Mouse (Mus musculus) limb, embryonic 12.5 days (tissue): ENCODE data around the gene Mgat5. TPM values are rescaled to one million over a fixed set of nuclear protein-coding genes. Genes with fewer than 3 reads are reported as not detected.

Experiments used
- ATAC-seq: fragments of 200-750 bp; cut with Nextera tagmentation; 2 replicates; pipeline ENCODE4 v1.8.0; 2017; ENCODE audit warnings: low read depth, moderate TSS enrichment; ENCODE audit not compliant: insufficient number of reproducible peaks, insufficient read depth, low FRiP score, low TSS enrichment
- H3K27ac ChIP-seq: fragments of 300-500 bp; sonication (generic); 2 replicates; pipeline ENCODE4 v1.5.1; 2016; ENCODE audit warnings: mild to moderate bottlenecking, moderate library complexity
- H3K27me3 ChIP-seq: fragments of 300-500 bp; sonication (generic); 2 replicates; pipeline ENCODE4 v1.6.1; 2016; ENCODE audit warnings: mild to moderate bottlenecking, moderate library complexity
- H3K36me3 ChIP-seq: fragments of 300-500 bp; sonication (generic); 2 replicates; pipeline ENCODE4 v1.6.1; 2016; ENCODE audit warnings: mild to moderate bottlenecking, moderate library complexity
- H3K4me1 ChIP-seq: fragments of 300-500 bp; sonication (generic); replicated peaks from 2 replicates; pipeline ENCODE4 v1.6.1; 2016
- H3K4me2 ChIP-seq: fragments of 300-500 bp; sonication (generic); 2 replicates; pipeline ENCODE4 v1.6.1; 2016; ENCODE audit warnings: mild to moderate bottlenecking, moderate library complexity
- H3K4me3 ChIP-seq: fragments of 300-500 bp; sonication (generic); replicated peaks from 2 replicates; pipeline ENCODE4 v1.5.1; 2016; ENCODE audit warnings: mild to moderate bottlenecking
- H3K9ac ChIP-seq: fragments of 300-500 bp; sonication (generic); replicated peaks from 2 replicates; pipeline ENCODE4 v1.6.1; 2016; ENCODE audit warnings: mild to moderate bottlenecking, moderate library complexity
- H3K9me3 ChIP-seq: fragments of 300-500 bp; sonication (generic); 2 replicates; pipeline ENCODE4 v1.6.1; 2016; ENCODE audit warnings: mild to moderate bottlenecking, moderate library complexity
- WGBS: fragments of 180-500 bp; shearing (Covaris S2); methylation state at CpG from one replicate; pipeline ENCODE4 v1.1.7; 2016; 5-methylcytosine and 5-hydroxymethylcytosine counted together
- polyA plus RNA-seq: library from polyadenylated mRNA; unstranded; fragments of >200 nt; fragmentation: Nextera tagmentation; extraction: Ambion mirVana; gene quantifications from 2 replicates; pipeline ENCODE4 v1.2.1, GENCODE M21; 2016

Gene Mgat5
- polyA plus RNA-seq, 1 experiment from 2014 or later, result 6.2 TPM

DNA sequence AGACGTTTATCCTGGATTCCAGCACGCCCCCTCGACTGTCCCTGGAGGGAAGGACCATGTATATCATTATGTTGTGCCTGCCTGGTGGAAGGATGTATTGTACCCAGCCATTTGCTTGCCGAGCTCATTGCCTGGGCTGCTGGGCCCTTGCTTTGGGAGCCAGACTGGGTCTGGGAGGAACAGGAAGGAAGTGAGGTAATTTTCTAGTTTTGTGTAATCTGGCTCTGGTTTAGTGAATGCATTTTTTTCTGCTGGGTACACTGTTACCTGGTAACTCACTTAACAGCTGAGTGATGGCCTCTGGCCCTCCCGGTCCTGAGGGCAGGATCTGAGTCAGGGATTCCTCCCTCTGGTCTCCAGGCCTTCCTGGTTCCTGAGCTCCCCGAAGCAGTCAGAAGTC, 35.1 kb downstream of the Mgat5 start:
- H3K4me1 ChIP-seq, result peaks cover 28% of the 10 kb centered on the region
- 18% methylated on average over 6 of the region's 6 CpGs for WGBS
- no peaks in the 10 kb centered on the region for H3K36me3 ChIP-seq
- no peak overlapping the region for H3K4me2 ChIP-seq
- peaks cover 17% of the 10 kb centered on the region for H3K27me3 ChIP-seq
- H3K9ac ChIP-seq, result no peak overlapping the region
- no peak overlapping the region for H3K27ac ChIP-seq
- ATAC-seq, result 0 out of 2 replicates have a peak, but pooled peaks have one; percentile 37
- no peaks in the 10 kb centered on the region for H3K9me3 ChIP-seq
- H3K4me3 ChIP-seq, result no peak overlapping the region

DNA sequence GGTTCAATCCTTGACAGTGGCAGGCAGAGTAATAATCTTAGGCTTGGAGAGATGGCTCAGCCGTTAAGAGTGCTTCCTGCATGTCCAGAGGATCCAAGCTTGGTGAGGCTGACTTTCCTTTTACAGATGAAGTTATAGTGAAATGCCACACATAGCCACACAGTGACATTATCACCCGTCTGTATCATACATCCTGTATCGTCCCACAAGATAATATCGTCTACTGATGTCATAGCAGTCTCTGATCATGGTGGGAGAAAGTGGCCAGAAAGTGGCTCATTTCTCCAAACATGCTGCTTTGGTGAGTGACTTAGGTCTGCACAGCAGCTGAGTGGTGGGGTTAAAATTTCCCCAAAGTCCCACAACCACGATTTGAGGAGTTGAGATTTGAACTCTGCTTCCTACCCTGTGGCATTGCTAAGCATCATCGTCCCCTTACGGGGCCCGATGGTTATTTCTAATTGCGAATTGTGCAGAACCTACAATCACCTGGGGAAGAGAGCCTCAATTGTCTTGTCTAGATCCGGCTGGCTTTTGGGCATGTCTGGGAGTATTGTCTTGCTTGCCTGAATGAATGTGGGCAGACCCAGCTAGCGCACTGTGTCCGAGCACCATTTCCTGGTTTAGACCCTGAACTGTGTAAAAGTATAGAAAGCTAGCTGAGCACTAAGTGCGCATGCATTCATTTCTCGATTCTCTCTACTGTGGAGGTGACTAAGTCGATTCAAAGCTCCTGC, 37.5 kb downstream of the Mgat5 start:
- no peak overlapping the region for H3K4me2 ChIP-seq
- no peak overlapping the region for H3K4me3 ChIP-seq
- H3K27me3 ChIP-seq, result peaks cover 17% of the 10 kb centered on the region
- H3K9ac ChIP-seq, result no peak overlapping the region
- no peaks in the 10 kb centered on the region for H3K9me3 ChIP-seq
- H3K27ac ChIP-seq, result no peak overlapping the region
- 87% methylated on average over 15 of the region's 15 CpGs for WGBS
- H3K4me1 ChIP-seq, result peaks cover 20% of the 10 kb centered on the region
- no peaks in the 10 kb centered on the region for H3K36me3 ChIP-seq
- no peak for ATAC-seq

DNA sequence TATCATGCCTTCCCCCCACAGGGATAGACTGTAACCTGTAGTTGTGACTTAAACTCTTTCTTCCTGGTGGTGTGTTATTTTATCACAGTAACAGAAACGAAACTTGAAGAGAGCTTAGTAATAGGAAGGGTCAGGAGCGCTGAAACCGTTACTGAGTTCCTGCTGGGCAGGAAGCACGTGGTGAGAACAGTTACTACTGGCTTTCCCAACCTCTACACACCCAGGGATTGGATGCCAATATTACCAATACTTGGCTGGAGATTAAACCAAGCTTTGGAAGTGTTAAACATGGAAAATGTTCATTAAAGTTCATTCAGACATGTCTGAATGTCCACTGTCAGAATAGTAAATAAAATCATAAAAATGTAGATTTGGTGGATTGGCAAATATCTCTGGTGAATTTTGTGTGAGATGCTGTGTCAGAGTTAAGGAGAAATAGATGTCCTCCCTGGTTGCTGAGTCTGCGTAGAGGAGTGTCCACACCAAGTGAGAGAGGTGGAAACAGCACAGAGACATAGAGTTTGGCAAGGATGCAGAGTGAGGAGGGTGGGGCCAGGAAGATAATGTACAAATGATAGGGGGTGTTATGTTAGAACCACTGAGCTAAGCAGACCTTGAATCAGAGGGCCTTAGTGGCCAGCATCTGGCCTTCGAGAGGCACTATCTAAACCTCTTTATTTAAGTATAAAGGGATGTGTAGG, 38.2 kb downstream of the Mgat5 start:
- WGBS, result 63% methylated on average over 6 of the region's 6 CpGs

DNA sequence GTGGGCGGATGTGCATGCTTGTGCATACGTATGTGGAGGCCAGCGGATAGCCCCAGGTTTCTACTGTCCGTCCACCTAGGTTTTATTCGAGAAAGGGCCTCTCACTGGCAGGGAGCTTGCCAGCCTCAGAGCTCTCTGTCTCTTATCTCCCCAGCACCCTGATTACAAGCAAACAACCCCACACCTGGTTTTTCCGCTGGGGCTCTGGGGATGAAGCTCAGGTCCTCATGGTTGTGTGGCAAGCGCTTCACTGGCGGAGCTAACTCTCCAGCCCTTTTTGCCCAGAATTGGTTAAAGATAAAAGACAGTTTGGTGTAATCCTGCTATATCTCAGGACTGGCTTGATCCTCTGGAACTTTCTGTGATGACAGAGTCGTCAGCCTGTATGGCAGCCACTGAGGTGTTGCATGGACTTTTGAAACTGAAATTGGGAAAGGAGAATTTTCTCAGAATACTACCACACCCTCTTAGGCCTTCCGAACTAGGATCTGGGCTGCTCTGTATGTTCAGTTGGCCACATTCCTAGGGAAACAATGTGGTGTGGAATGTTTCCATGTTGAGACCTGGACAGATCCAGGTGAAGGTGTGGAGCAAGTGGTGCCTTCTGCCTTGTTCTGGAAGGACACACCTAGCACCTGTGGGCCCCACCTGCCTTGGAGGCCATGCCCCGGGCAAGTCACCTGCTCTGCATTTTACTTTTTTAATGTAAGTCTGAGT, 39.4 kb downstream of the Mgat5 start:
- Histone ChIP-seq H3K27me3 (peaks cover 15% of the 10 kb centered on the region), H3K9me3 (no peaks in the 10 kb centered on the region), H3K36me3 (no peaks in the 10 kb centered on the region), H3K9ac (no peak overlapping the region), H3K27ac (no peak overlapping the region), H3K4me2 (no peak overlapping the region), H3K4me1 (peaks cover 14% of the 10 kb centered on the region), H3K4me3 (no peak overlapping the region)
- 83% methylated on average over 11 of the region's 11 CpGs for WGBS
- no peak for ATAC-seq

More for the DNA sequence above, 38.2 kb downstream of the Mgat5 start:
- ATAC-seq, result no peak
- no peak overlapping the region for H3K4me2 ChIP-seq
- no peak overlapping the region for H3K27ac ChIP-seq
- peaks cover 17% of the 10 kb centered on the region for H3K27me3 ChIP-seq
- H3K9me3 ChIP-seq, result no peaks in the 10 kb centered on the region
- no peaks in the 10 kb centered on the region for H3K36me3 ChIP-seq
- no peak overlapping the region for H3K4me3 ChIP-seq
- peaks cover 20% of the 10 kb centered on the region for H3K4me1 ChIP-seq
- H3K9ac ChIP-seq, result no peak overlapping the region

DNA sequence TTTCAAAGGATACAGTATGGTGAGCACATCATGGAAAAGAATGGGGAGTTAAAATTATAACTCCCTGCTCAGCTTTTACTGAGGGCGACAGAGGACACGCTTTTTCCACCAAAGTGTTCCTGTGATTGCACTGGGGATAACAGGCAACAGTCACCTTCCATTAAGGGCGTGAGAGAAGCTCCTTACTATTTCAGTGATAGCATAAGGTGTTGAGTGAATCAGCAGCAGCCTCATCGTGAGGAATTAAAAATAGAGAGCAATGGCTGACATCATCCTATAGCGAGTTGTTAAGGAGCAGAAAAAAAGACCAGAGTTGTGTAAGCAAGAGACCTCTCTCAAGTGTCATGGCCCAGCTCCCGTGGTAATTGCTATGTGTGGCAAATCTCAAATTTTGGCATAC, 41.3 kb downstream of the Mgat5 start:
- Histone ChIP-seq H3K27me3 (peaks cover 15% of the 10 kb centered on the region), H3K4me1 (peaks cover 6% of the 10 kb centered on the region), H3K9ac (no peak overlapping the region), H3K9me3 (no peaks in the 10 kb centered on the region), H3K4me2 (no peak overlapping the region), H3K36me3 (no peaks in the 10 kb centered on the region), H3K4me3 (no peak overlapping the region), H3K27ac (no peak overlapping the region)
- 89% methylated on average over 6 of the region's 6 CpGs for WGBS
- no peak for ATAC-seq

DNA sequence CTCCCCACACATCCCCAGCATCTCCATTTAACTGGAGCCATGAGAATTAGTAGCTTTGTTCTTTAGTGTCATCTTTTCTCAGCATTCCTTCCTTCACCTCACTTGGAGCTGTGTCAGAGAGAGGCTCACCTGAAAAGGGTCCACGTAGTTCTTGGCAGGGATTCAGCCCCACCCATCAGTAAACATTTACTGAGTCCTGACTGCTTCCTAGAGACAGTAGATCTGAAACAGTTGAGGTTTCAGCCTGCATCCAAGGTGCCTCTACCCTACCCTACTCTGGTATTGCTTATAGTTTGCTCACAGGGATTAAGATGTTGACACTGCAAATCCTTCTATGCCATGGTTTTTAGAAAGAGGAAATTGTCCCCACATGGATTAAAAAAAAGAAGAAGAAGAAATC, 43.6 kb downstream of the Mgat5 start:
- H3K9ac ChIP-seq, result no peak overlapping the region
- H3K27ac ChIP-seq, result no peak overlapping the region
- peaks cover 15% of the 10 kb centered on the region for H3K27me3 ChIP-seq
- H3K9me3 ChIP-seq, result no peaks in the 10 kb centered on the region
- no peak for ATAC-seq
- no peak overlapping the region for H3K4me3 ChIP-seq
- H3K4me2 ChIP-seq, result no peak overlapping the region
- WGBS, result 88% methylated on average over 1 of the region's 1 CpGs
- H3K36me3 ChIP-seq, result peaks cover 6% of the 10 kb centered on the region; the same call in 1 of the 2 replicates
- H3K4me1 ChIP-seq, result peaks cover 3% of the 10 kb centered on the region

DNA sequence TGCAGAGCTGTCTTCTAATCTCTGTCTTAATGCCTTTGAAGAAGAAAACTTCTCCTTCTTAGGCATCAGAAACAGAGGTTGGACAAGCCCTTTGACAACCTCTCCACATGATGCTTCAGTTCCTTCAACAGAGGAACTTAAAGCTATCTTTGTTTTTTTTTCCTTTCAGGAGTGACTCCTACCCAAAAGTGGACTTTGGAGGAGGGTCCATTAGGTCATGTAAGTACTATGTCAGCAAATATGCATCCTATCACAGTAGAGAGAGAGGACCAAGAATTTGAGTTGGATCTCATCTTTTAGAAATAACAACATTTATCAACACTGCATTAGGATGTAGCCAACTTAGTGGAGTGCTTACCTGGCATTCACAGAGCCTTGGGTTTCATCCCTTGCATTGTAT, 44.8 kb downstream of the Mgat5 start:
- H3K27ac ChIP-seq, result no peak overlapping the region
- no peak for ATAC-seq
- no peaks in the 10 kb centered on the region for H3K9me3 ChIP-seq
- H3K36me3 ChIP-seq, result peaks cover 6% of the 10 kb centered on the region; the same call in 1 of the 2 replicates
- no peak overlapping the region for H3K4me3 ChIP-seq
- H3K4me2 ChIP-seq, result no peak overlapping the region
- H3K9ac ChIP-seq, result no peak overlapping the region
- H3K27me3 ChIP-seq, result peaks cover 7% of the 10 kb centered on the region
- peaks cover 3% of the 10 kb centered on the region for H3K4me1 ChIP-seq

DNA sequence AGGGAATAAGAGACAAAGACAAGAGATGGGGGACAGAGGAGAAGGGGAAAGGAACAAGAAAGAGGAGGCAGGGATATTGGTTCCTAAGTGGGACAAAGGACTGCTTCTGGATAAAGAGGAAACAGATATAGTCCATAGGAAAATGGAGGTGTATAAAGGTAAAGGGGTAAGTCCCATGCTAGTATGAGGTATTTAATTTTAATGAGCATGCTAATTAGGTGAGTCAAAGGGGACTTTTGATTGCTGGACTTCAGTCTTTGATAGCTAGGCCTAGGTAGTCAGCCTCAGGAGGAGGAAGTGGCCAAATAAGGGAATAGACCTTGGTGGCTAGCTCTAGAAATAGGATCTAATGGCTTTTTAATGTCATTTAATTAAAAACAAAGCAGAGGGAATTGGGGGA, 45.5 kb downstream of the Mgat5 start:
- H3K9me3 ChIP-seq, result no peaks in the 10 kb centered on the region
- H3K36me3 ChIP-seq, result peaks cover 7% of the 10 kb centered on the region; the same call in 1 of the 2 replicates
- H3K27ac ChIP-seq, result no peak overlapping the region
- ATAC-seq, result no peak
- no peak overlapping the region for H3K9ac ChIP-seq
- H3K4me3 ChIP-seq, result no peak overlapping the region
- no peak overlapping the region for H3K4me2 ChIP-seq
- peaks cover 3% of the 10 kb centered on the region for H3K4me1 ChIP-seq
- peaks cover 7% of the 10 kb centered on the region for H3K27me3 ChIP-seq

DNA sequence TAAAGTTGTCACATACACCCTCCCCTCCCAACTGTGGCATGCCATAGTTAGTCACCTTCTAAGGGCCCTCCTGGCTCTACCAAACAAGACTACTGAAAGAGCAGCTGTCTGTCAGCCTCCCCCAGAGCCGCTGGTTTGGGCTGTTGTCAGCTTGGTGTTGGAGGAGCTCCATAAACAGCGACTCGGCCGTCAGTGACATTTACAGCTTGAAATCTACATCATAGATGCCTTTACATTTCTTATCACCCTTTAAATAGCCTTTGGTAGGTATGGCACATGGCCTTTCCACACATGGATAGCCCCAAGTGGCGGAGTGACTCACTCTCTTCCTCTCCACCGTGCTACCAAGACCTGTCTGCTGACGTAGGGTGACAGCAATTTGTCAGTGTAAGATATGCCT, 46.9 kb downstream of the Mgat5 start:
- no peak overlapping the region for H3K27ac ChIP-seq
- no peak for ATAC-seq
- peaks cover 10% of the 10 kb centered on the region for H3K27me3 ChIP-seq
- H3K4me2 ChIP-seq, result no peak overlapping the region
- peaks cover 3% of the 10 kb centered on the region for H3K4me1 ChIP-seq
- 86% methylated on average over 7 of the region's 7 CpGs for WGBS
- 0 out of 2 replicates have a peak, but pooled peaks cover 3% of the 10 kb centered on the region for H3K9me3 ChIP-seq
- H3K4me3 ChIP-seq, result no peak overlapping the region
- peaks cover 10% of the 10 kb centered on the region; the same call in 1 of the 2 replicates for H3K36me3 ChIP-seq
- no peak overlapping the region for H3K9ac ChIP-seq

DNA sequence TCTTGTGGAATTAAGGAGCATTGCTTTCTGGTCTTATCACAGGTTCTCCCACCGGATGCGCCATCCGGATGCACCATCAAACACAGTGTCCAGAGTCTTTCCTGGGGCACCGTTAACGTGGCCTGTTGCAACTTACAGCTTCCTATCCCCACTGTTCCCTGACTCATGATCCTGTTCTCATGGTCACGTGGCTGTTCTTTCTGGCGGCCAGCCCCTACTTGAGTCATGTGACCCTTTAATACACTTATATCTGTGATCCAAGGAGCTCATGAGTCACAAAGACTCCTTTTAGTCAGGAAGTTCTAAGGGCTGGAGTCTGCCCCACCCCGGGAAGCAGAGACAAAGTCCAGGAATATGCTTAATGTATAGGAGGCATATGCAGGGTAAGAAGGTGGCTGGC, 52.2 kb downstream of the Mgat5 start:
- peaks cover 4% of the 10 kb centered on the region; the same call in 1 of the 2 replicates for H3K36me3 ChIP-seq
- no peak for ATAC-seq
- 95% methylated on average over 8 of the region's 8 CpGs for WGBS
- H3K27ac ChIP-seq, result no peak overlapping the region
- no peak overlapping the region for H3K9ac ChIP-seq
- H3K4me3 ChIP-seq, result no peak overlapping the region
- H3K4me1 ChIP-seq, result peaks cover 15% of the 10 kb centered on the region
- 0 out of 2 replicates have a peak, but pooled peaks cover 3% of the 10 kb centered on the region for H3K9me3 ChIP-seq
- no peak overlapping the region for H3K4me2 ChIP-seq
- peaks cover 8% of the 10 kb centered on the region; the same call in 1 of the 2 replicates for H3K27me3 ChIP-seq

DNA sequence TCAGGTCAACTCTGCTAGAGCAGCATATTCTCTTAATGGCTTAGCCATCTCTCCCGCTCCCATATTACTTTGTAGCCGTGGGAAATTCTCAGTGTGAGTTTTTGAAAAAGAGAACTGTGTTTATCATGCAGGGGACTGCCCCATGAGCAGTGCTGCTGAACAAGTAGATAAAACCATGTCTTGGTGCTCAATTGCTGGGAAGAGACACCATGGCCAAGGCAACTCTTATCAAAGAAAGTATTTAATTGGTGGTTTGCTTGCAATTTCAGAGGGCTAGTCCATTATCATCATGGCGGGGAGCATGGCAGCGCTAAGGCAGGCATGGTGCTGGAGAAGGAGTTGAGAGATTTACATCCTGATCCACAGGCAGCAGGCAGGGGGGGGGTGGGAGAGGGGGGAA, 54.9 kb downstream of the Mgat5 start:
- no peak for ATAC-seq
- 73% methylated on average over 4 of the region's 4 CpGs for WGBS
- H3K27me3 ChIP-seq, result 0 out of 2 replicates have a peak, but pooled peaks cover 5% of the 10 kb centered on the region

More for the DNA sequence above, 54.9 kb downstream of the Mgat5 start:
- Histone ChIP-seq H3K27ac (no peak overlapping the region), H3K9ac (no peak overlapping the region), H3K4me3 (no peak overlapping the region), H3K4me1 (peaks cover 20% of the 10 kb centered on the region), H3K4me2 (no peak overlapping the region), H3K36me3 (peaks cover 4% of the 10 kb centered on the region; the same call in 1 of the 2 replicates), H3K9me3 (0 out of 2 replicates have a peak, but pooled peaks cover 3% of the 10 kb centered on the region)
